ENCODE assay signal across 7 mouse cellular contexts in the genomic region with DNA sequence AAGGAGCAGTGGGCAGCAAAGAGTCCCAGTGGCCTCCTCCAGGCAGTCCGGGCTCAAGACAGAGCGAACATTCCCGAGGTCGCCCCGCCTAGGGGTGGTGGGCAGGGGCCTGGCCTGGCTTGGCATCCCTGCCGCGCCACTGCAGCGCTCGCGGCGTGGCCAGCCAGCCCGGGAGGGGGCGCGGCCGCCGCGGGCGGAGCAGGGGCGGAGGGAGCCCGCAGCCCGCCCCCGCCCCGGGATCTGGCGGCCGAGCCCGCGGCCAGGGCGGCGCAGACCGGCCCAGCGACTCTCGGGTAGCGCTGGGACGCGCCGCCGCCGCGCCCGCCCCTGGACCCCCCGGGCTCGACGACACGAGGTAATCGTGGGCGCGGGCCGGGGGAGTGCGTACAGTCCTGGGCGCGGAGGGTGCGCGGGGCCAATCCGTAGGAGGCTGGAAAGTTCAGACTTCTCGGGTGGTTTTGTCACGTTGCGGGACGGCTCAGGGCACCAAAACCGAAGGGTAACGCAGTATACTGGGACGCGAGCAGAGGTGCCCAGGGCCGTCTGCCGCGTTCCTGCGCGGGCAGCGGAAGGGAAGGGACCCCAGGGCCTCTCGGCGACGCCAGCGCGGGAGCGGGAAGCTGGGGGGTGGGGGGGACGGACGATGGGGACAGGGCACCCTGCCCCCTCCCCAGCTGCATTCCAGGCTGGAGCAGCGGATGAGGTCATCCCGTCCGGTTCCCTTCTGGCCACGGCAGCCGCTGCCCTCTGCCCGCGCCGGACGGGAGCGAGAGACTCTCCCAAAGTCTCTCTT. TPM values are rescaled to one million over a fixed set of nuclear protein-coding genes. Genes with fewer than 3 reads are reported as not detected.
DNase-seq lines count a peak whose midpoint lies in the region; ATAC-seq and TF ChIP-seq lines count a peak whose summit lies in the region.

Gene Cdc42ep1 (plus strand): TSS at position 254 of the 793 bp plus-strand sequence.

- H3K27me3 ChIP-seq in Patski, result no peaks in the 10 kb centered on the region
- no peaks in the 10 kb centered on the region for H3K27me3 ChIP-seq in heart, postnatal 0 days (ENCODE audit: control insufficient read depth, insufficient read depth, low read length)
- H3K27me3 ChIP-seq in stomach, embryonic 15.5 days (replicated peaks), result no peaks in the 10 kb centered on the region

- H3K27ac ChIP-seq in embryonic fibroblast, embryonic 13.5 days (ENCODE audit: insufficient read depth, low read length), result peak within 1 kb of the TSS; percentile 96
- H3K27ac ChIP-seq in heart, postnatal 0 days (ENCODE audit: low read depth), result peak within 1 kb of the TSS; percentile 98
- H3K27ac ChIP-seq in stomach, embryonic 15.5 days, result peak within 1 kb of the TSS; percentile 96

- no peaks in the 10 kb centered on the region for H3K9me3 ChIP-seq in heart, postnatal 0 days (replicated peaks; ENCODE audit: control insufficient read depth, low read length)
- H3K9me3 ChIP-seq in stomach, embryonic 15.5 days, result no peaks in the 10 kb centered on the region

- H3K4me2 ChIP-seq in heart, postnatal 0 days (ENCODE audit: low read depth, low read length), result peak within 1 kb of the TSS; percentile 81
- H3K4me2 ChIP-seq in stomach, embryonic 15.5 days, result peak within 1 kb of the TSS; percentile 59

- DNase-seq in Patski (ENCODE audit: low read depth, low spot score), result no peak
- peak; percentile 67 for DNase-seq in heart, postnatal 0 days (ENCODE audit: low spot score)
- DNase-seq in kidney, postnatal 36 days, result peak; percentile 77 to 85
- peak; percentile 92 for DNase-seq in lung, postnatal 10 days

- POLR2A ChIA-PET in Patski (lab: Charles Lee), result interaction anchor here (3.0 kb wide), 1 partner anchor 10 kb away, joined by 12 read pairs; no protein-coding TSS in a partner anchor

- 0% methylated on average over 68 of the region's 86 CpGs for WGBS in heart, postnatal 0 days
- under 1% methylated on average over 84 of the region's 86 CpGs for WGBS in stomach, embryonic 15.5 days

- TF ChIP-seq POLR2A in embryonic fibroblast, embryonic 13.5 days (IDR thresholded peaks at IDR 0.05; ENCODE audit: low read depth, low read length), result peak; percentile 64

- peak; percentile 54; the same call in 1 of the 2 replicates for TF ChIP-seq EP300 in heart, postnatal 0 days (IDR thresholded peaks at IDR 0.05; ENCODE audit: low read depth)

- peaks cover 6% of the 10 kb centered on the region; the same call in 1 of the 2 replicates for H3K36me3 ChIP-seq in heart, postnatal 0 days (replicated peaks; ENCODE audit: control insufficient read depth, insufficient read depth, low read length)
- no peaks in the 10 kb centered on the region for H3K36me3 ChIP-seq in stomach, embryonic 15.5 days

- no peak for TF ChIP-seq CTCF in Patski (IDR thresholded peaks at IDR 0.05)
- no peak for TF ChIP-seq CTCF in embryonic fibroblast, embryonic 13.5 days (IDR thresholded peaks at IDR 0.05; ENCODE audit: borderline replicate concordance, insufficient read depth, low read length)
- no peak for TF ChIP-seq CTCF in heart, postnatal 0 days (IDR thresholded peaks at IDR 0.05; ENCODE audit: low read depth)

- CTCF ChIA-PET in Patski (lab: Charles Lee), result no interaction called here

- ATAC-seq in CD4-positive, CD25-positive, alpha-beta regulatory T cell, adult 4 months, result peak; percentile 39
- peak; percentile 45 for ATAC-seq in Patski
- peak; percentile 83 for ATAC-seq in heart, postnatal 0 days (ENCODE audit: insufficient read depth, low read depth)
- peak; percentile 73 for ATAC-seq in stomach, embryonic 15.5 days (ENCODE audit: insufficient read depth, low FRiP score, low read depth)

- peak within 1 kb of the TSS; percentile 81 for H3K4me3 ChIP-seq in embryonic fibroblast, embryonic 13.5 days (ENCODE audit: insufficient read depth, low read length)
- peak within 1 kb of the TSS; percentile 71 for H3K4me3 ChIP-seq in heart, postnatal 0 days (ENCODE audit: low read depth, low read length)
- H3K4me3 ChIP-seq in stomach, embryonic 15.5 days (replicated peaks), result peak within 1 kb of the TSS; percentile 72

- in situ Hi-C loops in Patski (cut with MboI; ENCODE audit: low pct_unique_long_range_greater_than_20kb), result no loop called here

- H3K4me1 ChIP-seq in embryonic fibroblast, embryonic 13.5 days (ENCODE audit: control insufficient read depth, insufficient read depth, low read length), result peaks cover 6% of the 10 kb centered on the region; the same call in 1 of the 2 replicates
- peaks cover 16% of the 10 kb centered on the region; the same call in 1 of the 2 replicates for H3K4me1 ChIP-seq in heart, postnatal 0 days (ENCODE audit: control insufficient read depth, insufficient read depth)
- H3K4me1 ChIP-seq in stomach, embryonic 15.5 days, result peaks cover 46% of the 10 kb centered on the region

- H3K9ac ChIP-seq in heart, postnatal 0 days (replicated peaks; ENCODE audit: low read depth, low read length), result peak within 1 kb of the TSS; percentile 92
- H3K9ac ChIP-seq in stomach, embryonic 15.5 days, result peak within 1 kb of the TSS; percentile 81

RNA-seq across cellular contexts. Expression of gene Cdc42ep1, which starts in this region (rescaled TPM):
- not detected for polyA plus RNA-seq in CD4-positive, CD25-positive, alpha-beta regulatory T cell, adult 4 months (2017; shearing (Covaris generic))
- 111 TPM for polyA plus RNA-seq in Patski (2021)
- polyA plus RNA-seq in embryonic fibroblast, embryonic 13.5 days (2011; ENCODE audit: insufficient read length, low read depth, missing spikeins), result 26.1 and 30.9 TPM in 2 replicates
- 44.7 and 52.5 TPM in 2 replicates for total RNA-seq in heart, postnatal 0 days (2014; rRNA removed; ENCODE audit: low replicate concordance)
- polyA plus RNA-seq in heart, postnatal 0 days (2015; fragmentation: Nextera tagmentation; extraction: Ambion mirVana), result 27.1 and 27.4 TPM in 2 replicates
- polyA plus RNA-seq in stomach, embryonic 15.5 days (2015; fragmentation: Nextera tagmentation; extraction: Ambion mirVana), result 54.1 and 62.1 TPM in 2 replicates

Comparison
In these comparisons a context has a peak if more than half of its experiments do, and no peak if none do; other contexts are left out.
1. RNA of gene Cdc42ep1 (polyA plus RNA-seq): 111 TPM in Patski (single experiment), 54.1 to 62.1 TPM in stomach, embryonic 15.5 days, 27.1 to 27.4 TPM in heart, postnatal 0 days and 26.1 to 30.9 TPM in embryonic fibroblast, embryonic 13.5 days; not detected in CD4-positive, CD25-positive, alpha-beta regulatory T cell, adult 4 months; every median in the first group is over 10 times any median in the second.
2. Peak in ATAC-seq in CD4-positive, CD25-positive, alpha-beta regulatory T cell, adult 4 months; RNA of the gene not detected or under 1 TPM.
3. Peak in every context shown above with its lines, with median percentiles within 50 percentile points of each other: ATAC-seq, H3K27ac ChIP-seq and H3K4me3 ChIP-seq.